Mouse (Mus musculus) erythroblast, embryonic 14.5 days (primary cell): ENCODE measurements at regions not wholly inside any gene's neighbourhood (a gene's known extent, or its start where the extent isn't known, plus 50 kb on each side); places are given as distances from the start of the nearest gene placed in this dataset.

Experiments used
- GATA1 ChIP-seq: IDR thresholded peaks from 2 replicates; pipeline ENCODE4 v1.6.1; 2012; ENCODE audit warnings: low read length, inconsistent platforms, mixed read lengths
- TAL1 ChIP-seq: IDR thresholded peaks from 3 replicates; pipeline ENCODE4 v1.6.1; 2012; ENCODE audit warnings: low read length, inconsistent platforms, mixed read lengths

- TF ChIP-seq TAL1 = no peak
- TF ChIP-seq GATA1 = no peak
Measured at GRCm38 (mm10) chr1:137806252-137806651, 369.3 kb downstream of the Ptprc start.
